Mouse (Mus musculus) stomach, postnatal 0 days (tissue): ENCODE data around the gene Map7.

Source experiments
- CTCF ChIP-seq: IDR thresholded peaks from 2 replicates; pipeline ENCODE4 v1.5.1; 2016; ENCODE audit warnings: antibody characterized with exemption, low read depth, mild to moderate bottlenecking, moderate library complexity
- EP300 ChIP-seq: optimal IDR thresholded peaks from 2 replicates; pipeline ENCODE3; 2016; ENCODE audit warnings: antibody characterized with exemption

GRCm38 (mm10) chr10:20149121-20149834, 1.0 kb downstream of the Map7 start:
- TF ChIP-seq CTCF: no peak
- no peak for TF ChIP-seq EP300
